Mouse (Mus musculus) small intestine, adult 2 months (tissue): ENCODE data around the gene Prr5l.

Experiments used
- CTCF ChIP-seq: fragments of 200-500 bp; IDR thresholded peaks from 2 replicates; pipeline ENCODE4 v1.5.1; 2012; ENCODE audit warnings: low read depth, mild to moderate bottlenecking, control low read depth, inconsistent platforms, low read length, moderate library complexity, mixed read lengths; ENCODE audit not compliant: insufficient replicate concordance, insufficient read length; ENCODE audit errors: extremely low read depth
- POLR2A ChIP-seq: fragments of 200-500 bp; IDR thresholded peaks from 2 replicates; pipeline ENCODE4 v1.6.1; 2012; ENCODE audit warnings: low read depth, mild to moderate bottlenecking, control low read depth, inconsistent platforms, low read length, moderate library complexity

DNA sequence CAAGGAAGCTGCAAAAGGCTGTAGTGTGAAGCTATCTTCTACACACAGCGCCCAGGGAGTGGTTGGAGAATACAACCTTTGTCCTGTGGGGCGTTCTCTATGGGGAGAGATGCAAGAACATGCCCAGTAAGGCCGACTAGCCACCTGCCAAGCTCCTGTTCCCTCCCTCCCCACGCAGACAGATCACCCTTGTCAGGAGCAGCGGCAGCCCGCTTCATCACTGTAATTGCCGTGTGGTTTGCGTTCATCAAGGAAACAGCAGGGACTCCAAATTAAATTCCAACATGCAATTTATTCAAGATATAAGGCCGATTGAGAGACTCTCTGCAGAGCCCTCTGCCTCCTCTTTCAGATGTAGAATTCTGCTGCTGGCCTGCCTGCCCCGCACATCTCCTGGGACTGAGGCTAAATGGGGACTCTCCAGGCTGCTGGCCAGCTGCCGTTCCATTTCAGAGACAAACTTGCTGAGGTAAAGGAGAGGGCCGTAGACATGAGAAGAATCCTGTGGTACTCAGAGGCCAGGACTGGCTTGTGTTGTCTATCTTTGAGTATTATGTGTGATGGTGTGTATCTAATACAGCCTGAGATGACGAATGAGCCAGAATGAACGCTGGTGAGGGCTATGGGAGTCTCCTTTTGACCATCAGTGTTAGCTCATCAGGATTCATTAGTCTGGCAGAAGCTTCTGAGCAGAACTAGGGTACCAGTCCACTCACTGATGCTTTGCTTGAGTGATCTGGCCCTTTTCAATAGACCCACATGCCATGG lies 49.5 kb upstream of the Prr5l start:
- TF ChIP-seq CTCF (no peak), POLR2A (no peak)
